Mouse (Mus musculus) liver, embryonic 13.5 days (tissue): ENCODE measurements at regions not wholly inside any gene's neighbourhood (a gene's known extent, or its start where the extent isn't known, plus 50 kb on each side); places are given as distances from the start of the nearest gene placed in this dataset.

Source experiments
- ATAC-seq: fragments of 200-750 bp; cut with Nextera tagmentation; 2 replicates; pipeline ENCODE4 v1.8.0; 2017; ENCODE audit warnings: low read depth, mild to moderate bottlenecking, moderate number of reproducible peaks, moderate library complexity
- DNase-seq: peaks from one replicate; pipeline ENCODE4 v3.0.0; 2022
- H3K27ac ChIP-seq: fragments of 300-500 bp; sonication (generic); 2 replicates; pipeline ENCODE4 v1.5.1; 2015; ENCODE audit warnings: moderate library complexity, mild to moderate bottlenecking, inconsistent platforms
- H3K27me3 ChIP-seq: fragments of 300-500 bp; sonication (generic); 2 replicates; pipeline ENCODE4 v1.6.1; 2015; ENCODE audit warnings: mild to moderate bottlenecking, inconsistent platforms
- H3K36me3 ChIP-seq: fragments of 300-500 bp; sonication (generic); 2 replicates; pipeline ENCODE4 v1.6.1; 2015; ENCODE audit warnings: mild to moderate bottlenecking, inconsistent platforms
- H3K4me1 ChIP-seq: fragments of 300-500 bp; sonication (generic); replicated peaks from 2 replicates; pipeline ENCODE4 v1.6.1; 2015; ENCODE audit warnings: inconsistent platforms
- H3K4me2 ChIP-seq: fragments of 300-500 bp; sonication (generic); 2 replicates; pipeline ENCODE4 v1.6.1; 2015; ENCODE audit warnings: inconsistent platforms, mild to moderate bottlenecking, moderate library complexity
- H3K4me3 ChIP-seq: fragments of 300-500 bp; sonication (generic); replicated peaks from 2 replicates; pipeline ENCODE4 v1.5.1; 2015; ENCODE audit warnings: mild to moderate bottlenecking, inconsistent platforms
- H3K9ac ChIP-seq: fragments of 300-500 bp; sonication (generic); 2 replicates; pipeline ENCODE4 v1.6.1; 2015; ENCODE audit warnings: mild to moderate bottlenecking, inconsistent platforms
- H3K9me3 ChIP-seq: fragments of 300-500 bp; sonication (generic); replicated peaks from 2 replicates; pipeline ENCODE4 v1.6.1; 2016; ENCODE audit warnings: inconsistent platforms
- WGBS: fragments of 180-500 bp; shearing (Covaris S2); methylation state at CpG from one replicate; pipeline ENCODE4 v1.1.7; 2015; ENCODE audit not compliant: insufficient replicate concordance; 5-methylcytosine and 5-hydroxymethylcytosine counted together

DNA sequence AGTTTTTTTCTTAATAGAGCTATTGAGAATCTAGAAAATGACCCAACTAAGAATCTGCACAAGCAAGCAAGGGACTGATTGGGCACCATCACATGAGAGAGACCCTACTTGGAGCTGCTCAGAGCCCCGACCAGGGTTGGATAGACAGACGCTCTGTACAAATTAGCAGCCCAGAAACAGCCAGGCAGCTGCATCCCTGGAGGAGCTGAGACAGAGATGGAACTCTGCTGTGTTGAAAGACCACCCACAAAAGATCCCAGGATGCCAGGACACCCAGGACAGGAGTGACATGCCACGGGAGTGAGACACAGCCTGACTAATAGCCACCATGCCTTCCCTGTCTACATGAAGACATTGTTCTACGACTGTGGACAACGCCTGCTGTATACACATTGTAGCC is 147.9 kb downstream of the Gm826 start:
- H3K4me3 ChIP-seq, result no peak overlapping the region
- no peaks in the 10 kb centered on the region for H3K9me3 ChIP-seq
- H3K27me3 ChIP-seq, result no peaks in the 10 kb centered on the region
- H3K27ac ChIP-seq, result no peak overlapping the region
- H3K36me3 ChIP-seq, result no peaks in the 10 kb centered on the region
- ATAC-seq (no peak), DNase-seq (no peak)
- WGBS, result 42% methylated on average over 5 of the region's 5 CpGs
- no peak overlapping the region for H3K9ac ChIP-seq
- H3K4me2 ChIP-seq, result no peak overlapping the region
- no peaks in the 10 kb centered on the region for H3K4me1 ChIP-seq

DNA sequence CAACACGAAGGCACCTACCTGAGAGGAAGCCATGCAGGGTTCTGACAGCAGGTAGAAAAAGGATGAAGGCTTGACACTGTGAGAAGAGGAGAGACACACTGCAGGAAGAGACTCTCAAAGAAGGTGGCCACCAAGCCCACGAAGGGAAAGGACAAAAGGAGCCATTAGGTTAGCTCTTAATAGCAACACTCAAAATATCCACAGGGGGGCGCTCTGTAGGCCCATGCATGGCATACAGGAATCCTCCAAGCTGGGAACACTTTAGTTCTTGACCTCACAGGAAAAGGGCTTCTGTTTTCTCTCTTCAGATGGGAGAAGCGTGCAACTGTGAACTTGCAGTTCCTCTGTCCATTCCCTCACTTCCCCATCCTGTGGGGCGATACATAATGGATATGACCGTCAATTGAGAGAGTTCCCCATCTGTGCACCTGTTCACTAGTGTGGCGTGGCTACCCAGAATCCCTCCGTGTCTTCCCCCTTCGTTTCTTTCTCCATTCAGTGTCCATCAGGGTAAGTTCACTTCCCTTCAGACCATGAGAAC is 162.9 kb downstream of the Gm826 start:
- DNase-seq, result no peak
- ATAC-seq, result no peak

DNA sequence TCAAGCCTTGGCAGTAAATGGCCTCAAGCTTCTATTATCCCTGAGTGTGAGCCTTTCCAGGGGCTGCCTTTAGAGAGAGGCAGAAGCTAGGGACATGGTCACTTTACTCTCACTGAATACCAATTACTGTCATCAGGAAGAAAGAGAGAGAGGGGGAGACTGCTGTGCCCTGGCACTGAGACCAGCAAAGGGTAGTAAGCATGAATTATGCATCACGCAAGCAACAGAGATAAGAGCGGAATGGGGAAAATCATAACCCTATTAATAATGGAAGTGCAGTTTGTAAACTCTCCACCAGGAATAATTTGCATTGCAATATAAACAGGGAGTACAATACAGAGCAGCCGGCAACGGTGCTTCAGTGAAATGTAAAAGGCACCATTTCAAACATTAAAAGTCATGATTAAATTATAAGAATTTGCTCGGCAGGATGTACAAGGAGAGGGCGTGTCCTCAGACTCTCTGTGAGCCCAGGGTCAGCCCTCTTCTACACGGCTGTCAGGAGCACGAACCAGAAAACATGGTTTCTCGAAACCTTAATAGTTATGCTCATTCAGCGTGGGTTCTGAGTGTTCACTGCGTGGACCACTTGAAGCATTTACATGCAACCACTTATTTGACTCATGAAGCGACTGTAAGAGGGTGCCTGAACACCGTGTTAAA is 175.2 kb downstream of the Gm826 start:
- 68% methylated on average over 13 of the region's 13 CpGs for WGBS
- ATAC-seq, result no peak
- H3K9me3 ChIP-seq, result no peaks in the 10 kb centered on the region
- no peaks in the 10 kb centered on the region for H3K36me3 ChIP-seq
- H3K4me1 ChIP-seq, result no peaks in the 10 kb centered on the region
- H3K4me3 ChIP-seq, result no peak overlapping the region
- DNase-seq, result no peak
- no peak overlapping the region for H3K4me2 ChIP-seq
- no peaks in the 10 kb centered on the region for H3K27me3 ChIP-seq
- H3K27ac ChIP-seq, result no peak overlapping the region
- H3K9ac ChIP-seq, result no peak overlapping the region

More for the DNA sequence above, 162.9 kb downstream of the Gm826 start:
- Histone ChIP-seq H3K36me3 (no peaks in the 10 kb centered on the region), H3K27me3 (no peaks in the 10 kb centered on the region), H3K9ac (no peak overlapping the region), H3K4me3 (no peak overlapping the region), H3K4me2 (no peak overlapping the region), H3K4me1 (no peaks in the 10 kb centered on the region), H3K9me3 (no peaks in the 10 kb centered on the region), H3K27ac (no peak overlapping the region)
- 47% methylated on average over 9 of the region's 9 CpGs for WGBS

DNA sequence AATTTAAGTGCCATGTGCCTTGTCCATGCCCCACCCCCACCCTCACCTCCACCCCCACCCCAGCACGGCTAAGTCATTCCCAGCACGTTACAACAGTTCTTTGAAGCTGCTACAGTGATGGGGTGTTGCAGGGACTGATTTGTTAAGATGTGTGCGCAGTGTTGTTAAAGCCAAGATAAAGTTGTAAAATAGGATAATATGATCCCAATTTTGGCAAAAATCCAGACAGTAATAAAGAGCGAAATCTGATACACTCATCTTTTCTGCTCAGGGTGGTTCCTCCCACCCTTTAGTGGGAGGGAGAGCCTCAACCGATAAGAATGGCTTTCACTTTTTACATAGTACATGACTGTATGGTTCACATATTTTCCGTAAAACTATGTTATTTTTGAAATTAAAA is 180.2 kb downstream of the Gm826 start:
- 60% methylated on average over 6 of the region's 6 CpGs for WGBS
- no peaks in the 10 kb centered on the region for H3K36me3 ChIP-seq
- H3K4me2 ChIP-seq, result no peak overlapping the region
- ATAC-seq (no peak), DNase-seq (no peak)
- no peaks in the 10 kb centered on the region for H3K9me3 ChIP-seq
- H3K4me3 ChIP-seq, result no peak overlapping the region
- H3K4me1 ChIP-seq, result no peaks in the 10 kb centered on the region
- H3K9ac ChIP-seq, result no peak overlapping the region
- H3K27me3 ChIP-seq, result no peaks in the 10 kb centered on the region
- no peak overlapping the region for H3K27ac ChIP-seq

DNA sequence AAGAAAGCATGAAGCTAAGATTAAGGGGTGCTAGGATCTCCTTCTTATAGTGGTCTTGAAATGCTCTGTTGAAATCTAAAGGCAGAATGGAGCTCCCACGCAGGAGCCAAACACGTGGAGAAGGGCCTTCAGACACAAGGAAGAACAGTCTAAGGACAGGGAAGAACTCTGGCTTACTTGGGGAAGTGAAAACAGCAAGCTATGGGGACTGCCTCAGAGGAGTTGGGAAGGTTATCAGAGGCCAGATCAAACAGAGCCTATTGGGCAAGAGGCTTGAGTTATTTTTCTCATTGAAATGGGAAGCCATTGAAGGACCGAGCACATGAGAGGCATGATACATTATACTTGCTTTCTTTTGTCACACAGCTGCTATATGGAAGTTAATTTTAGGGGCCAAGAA is 181.9 kb downstream of the Gm826 start:
- Histone ChIP-seq H3K36me3 (no peaks in the 10 kb centered on the region), H3K27me3 (no peaks in the 10 kb centered on the region), H3K27ac (no peak overlapping the region), H3K9me3 (no peaks in the 10 kb centered on the region), H3K4me2 (no peak overlapping the region), H3K4me1 (no peaks in the 10 kb centered on the region), H3K9ac (no peak overlapping the region), H3K4me3 (no peak overlapping the region)
- 47% methylated on average over 3 of the region's 3 CpGs for WGBS
- DNase-seq (no peak), ATAC-seq (no peak)

DNA sequence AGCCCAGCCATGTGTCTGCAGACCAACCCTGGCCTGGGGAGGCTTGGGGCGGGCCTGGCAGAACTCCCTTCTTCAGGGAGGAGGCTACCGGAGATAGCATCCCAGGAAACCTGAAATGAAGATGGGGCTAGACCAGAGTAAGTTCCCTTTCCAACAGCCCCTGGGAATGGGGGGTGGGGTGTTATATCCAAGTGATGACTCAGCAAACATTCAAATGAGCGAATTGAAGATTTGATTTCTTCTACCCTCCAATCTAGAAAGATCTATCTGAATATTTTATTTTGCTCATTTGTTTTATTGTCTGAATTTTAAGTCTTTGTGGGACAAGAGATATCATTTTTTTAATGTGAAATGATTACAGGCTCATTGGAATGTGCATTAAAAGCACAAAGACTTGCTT is 185.0 kb downstream of the Gm826 start:
- no peak for ATAC-seq
- H3K4me2 ChIP-seq, result no peak overlapping the region
- H3K9me3 ChIP-seq, result no peaks in the 10 kb centered on the region
- H3K9ac ChIP-seq, result no peak overlapping the region
- 59% methylated on average over 3 of the region's 3 CpGs for WGBS
- no peak for DNase-seq
- no peak overlapping the region for H3K4me3 ChIP-seq
- H3K4me1 ChIP-seq, result no peaks in the 10 kb centered on the region
- no peak overlapping the region for H3K27ac ChIP-seq
- H3K27me3 ChIP-seq, result no peaks in the 10 kb centered on the region
- no peaks in the 10 kb centered on the region for H3K36me3 ChIP-seq

DNA sequence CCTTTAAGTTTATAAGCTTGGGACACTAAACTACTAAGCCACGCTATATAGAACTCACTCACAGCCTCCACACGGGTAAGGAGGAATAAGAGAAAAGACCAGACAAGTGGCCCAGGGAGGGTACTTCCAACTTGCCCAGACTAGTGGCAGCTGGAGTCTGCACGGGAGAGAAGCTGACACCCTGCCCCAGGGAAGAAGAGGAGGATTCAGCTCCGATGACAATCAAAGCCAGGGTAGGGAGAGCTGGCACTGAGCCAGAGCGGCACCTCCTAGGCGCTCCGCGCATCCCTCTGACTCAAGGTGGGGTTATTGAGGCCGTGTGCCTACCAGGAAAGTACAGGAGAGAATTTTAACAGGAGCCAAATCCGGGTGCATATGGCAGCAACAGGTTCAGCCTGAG is 185.4 kb downstream of the Gm826 start:
- 58% methylated on average over 10 of the region's 10 CpGs for WGBS
- no peak for DNase-seq

DNA sequence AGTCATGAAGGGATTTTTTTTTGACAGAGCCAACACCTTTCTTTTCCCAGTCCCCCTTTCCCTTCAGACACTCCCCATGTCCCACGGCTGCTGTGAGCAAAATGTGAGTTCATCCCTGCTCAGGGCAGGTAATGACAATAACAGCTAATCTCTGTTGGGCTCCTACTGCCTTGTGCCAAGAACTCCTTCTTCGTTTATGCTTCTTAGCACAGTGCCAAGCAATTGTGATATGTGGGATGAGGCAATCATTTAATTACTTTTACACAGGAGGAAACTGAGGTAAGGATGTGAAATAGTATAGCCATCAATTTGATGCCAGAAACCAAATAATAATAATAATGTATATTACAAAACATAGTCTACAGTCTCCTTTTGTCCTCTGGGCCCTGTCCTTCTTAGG is 185.9 kb downstream of the Gm826 start:
- ATAC-seq (no peak), DNase-seq (no peak)
- H3K27me3 ChIP-seq, result no peaks in the 10 kb centered on the region
- no peak overlapping the region for H3K27ac ChIP-seq
- 54% methylated on average over 2 of the region's 2 CpGs for WGBS
- H3K9ac ChIP-seq, result no peak overlapping the region
- no peak overlapping the region for H3K4me2 ChIP-seq
- no peak overlapping the region for H3K4me3 ChIP-seq
- no peaks in the 10 kb centered on the region for H3K36me3 ChIP-seq
- no peaks in the 10 kb centered on the region for H3K4me1 ChIP-seq
- no peaks in the 10 kb centered on the region for H3K9me3 ChIP-seq

More for the DNA sequence above, 185.4 kb downstream of the Gm826 start:
- Histone ChIP-seq H3K36me3 (no peaks in the 10 kb centered on the region), H3K9me3 (no peaks in the 10 kb centered on the region), H3K4me1 (no peaks in the 10 kb centered on the region), H3K4me2 (no peak overlapping the region), H3K9ac (no peak overlapping the region), H3K27ac (no peak overlapping the region), H3K27me3 (no peaks in the 10 kb centered on the region), H3K4me3 (no peak overlapping the region)
- ATAC-seq, result no peak

DNA sequence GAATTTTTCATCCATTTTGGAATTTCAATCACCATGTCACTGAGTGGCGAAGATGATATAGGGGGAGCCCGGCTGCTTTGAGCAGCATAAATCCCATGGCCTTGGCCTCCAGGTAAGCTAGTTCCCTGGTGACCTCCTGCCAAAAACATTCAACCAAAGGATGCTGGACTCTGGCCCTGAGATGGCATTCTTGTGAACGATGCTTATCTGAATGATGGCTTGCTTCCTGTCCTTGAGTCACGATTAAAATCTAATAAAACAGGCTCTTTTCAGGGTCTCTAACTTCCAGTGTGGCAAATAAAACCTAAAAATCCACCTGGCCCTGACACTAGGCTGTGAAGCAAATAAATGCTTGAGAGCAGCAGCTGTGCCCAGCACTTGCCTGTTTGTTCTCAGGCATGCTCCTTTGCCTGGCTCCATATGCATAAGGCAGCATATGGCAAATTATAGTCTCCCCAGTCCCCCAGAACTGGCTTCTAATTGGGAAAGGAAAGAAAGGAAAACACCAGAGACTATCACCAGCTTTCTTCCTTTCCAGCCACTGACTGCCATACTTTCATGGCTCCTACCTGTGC is 193.7 kb downstream of the Gm826 start:
- 65% methylated on average over 4 of the region's 4 CpGs for WGBS
- H3K4me3 ChIP-seq, result no peak overlapping the region
- no peaks in the 10 kb centered on the region for H3K9me3 ChIP-seq
- no peak overlapping the region for H3K4me2 ChIP-seq
- no peaks in the 10 kb centered on the region for H3K4me1 ChIP-seq
- no peaks in the 10 kb centered on the region for H3K27me3 ChIP-seq
- no peak for DNase-seq
- no peak for ATAC-seq
- H3K9ac ChIP-seq, result no peak overlapping the region
- H3K36me3 ChIP-seq, result no peaks in the 10 kb centered on the region
- no peak overlapping the region for H3K27ac ChIP-seq

DNA sequence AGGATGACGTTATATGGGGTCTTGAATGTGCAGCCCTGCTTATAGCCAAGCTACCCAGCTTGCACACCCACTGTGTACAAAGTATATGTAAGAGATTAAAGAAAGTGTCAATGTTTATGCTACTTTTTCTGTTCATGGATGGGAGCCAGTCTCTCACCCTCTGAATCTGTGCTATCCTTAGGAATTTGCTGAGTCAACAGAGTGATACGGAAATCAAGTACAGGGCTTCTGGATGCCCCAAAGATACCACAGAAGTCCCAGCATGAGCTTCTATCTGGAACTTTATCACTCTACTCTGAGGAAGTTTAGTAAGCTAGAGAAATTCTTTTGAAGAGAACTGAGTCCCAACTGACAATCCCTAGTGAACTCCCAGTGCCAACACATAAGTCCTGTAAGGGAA is 195.9 kb downstream of the Gm826 start:
- no peaks in the 10 kb centered on the region for H3K27me3 ChIP-seq
- no peak for ATAC-seq
- no peaks in the 10 kb centered on the region for H3K9me3 ChIP-seq
- no peak overlapping the region for H3K9ac ChIP-seq
- H3K4me2 ChIP-seq, result no peak overlapping the region
- H3K4me3 ChIP-seq, result no peak overlapping the region
- DNase-seq, result no peak
- H3K27ac ChIP-seq, result no peak overlapping the region
- H3K4me1 ChIP-seq, result no peaks in the 10 kb centered on the region
- WGBS, result 65% methylated on average over 2 of the region's 2 CpGs
- H3K36me3 ChIP-seq, result no peaks in the 10 kb centered on the region

DNA sequence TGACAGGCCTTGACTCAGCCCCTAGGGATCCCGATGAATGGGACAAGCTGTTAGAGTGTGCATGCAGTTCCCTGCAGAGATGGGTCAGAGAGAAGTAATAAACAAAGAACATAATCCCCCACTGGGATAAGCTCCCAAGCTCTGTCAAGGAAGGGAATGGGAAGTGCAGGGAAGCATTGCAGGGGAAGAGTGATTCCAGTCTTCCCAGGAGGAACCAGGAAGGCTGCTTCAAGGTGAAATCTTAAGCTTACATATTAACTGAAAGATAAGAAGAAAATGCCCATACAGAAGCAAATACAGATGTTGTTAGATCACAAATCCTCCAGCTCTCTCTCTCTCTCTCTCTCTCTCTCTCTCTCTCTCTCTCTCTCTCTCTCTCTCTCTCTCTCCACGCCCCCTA is 202.2 kb downstream of the Gm826 start:
- H3K4me2 ChIP-seq, result no peak overlapping the region
- 38% methylated on average over 2 of the region's 2 CpGs for WGBS

DNA sequence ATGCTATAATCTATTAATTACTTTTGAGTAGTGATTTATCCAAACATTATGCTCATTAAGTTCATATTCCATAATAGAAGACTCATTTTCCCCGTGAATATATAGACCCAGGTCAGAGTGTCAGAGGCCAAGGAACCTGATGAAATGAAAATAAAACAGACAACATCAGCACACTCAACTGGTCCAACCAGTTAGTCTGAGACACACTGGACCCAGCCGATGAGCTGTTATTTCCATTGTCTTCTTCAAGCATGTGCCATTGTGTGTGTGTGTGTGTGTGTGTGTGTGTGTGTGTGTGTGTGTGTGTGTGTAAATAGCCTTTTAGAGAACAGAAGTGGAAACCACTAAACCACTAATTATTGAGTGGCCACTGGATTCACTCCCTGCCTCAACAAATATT is 202.6 kb downstream of the Gm826 start:
- no peak overlapping the region for H3K4me3 ChIP-seq
- no peaks in the 10 kb centered on the region for H3K36me3 ChIP-seq
- no peaks in the 10 kb centered on the region for H3K4me1 ChIP-seq
- DNase-seq, result no peak
- ATAC-seq, result no peak
- H3K27ac ChIP-seq, result no peak overlapping the region
- H3K27me3 ChIP-seq, result no peaks in the 10 kb centered on the region
- no peak overlapping the region for H3K4me2 ChIP-seq
- no peak overlapping the region for H3K9ac ChIP-seq
- H3K9me3 ChIP-seq, result no peaks in the 10 kb centered on the region
- WGBS, result 59% methylated on average over 2 of the region's 2 CpGs

More for the DNA sequence above, 202.2 kb downstream of the Gm826 start:
- Histone ChIP-seq H3K36me3 (no peaks in the 10 kb centered on the region), H3K4me3 (no peak overlapping the region), H3K27ac (no peak overlapping the region), H3K9ac (no peak overlapping the region), H3K27me3 (no peaks in the 10 kb centered on the region), H3K4me1 (no peaks in the 10 kb centered on the region), H3K9me3 (no peaks in the 10 kb centered on the region)
- ATAC-seq (no peak), DNase-seq (no peak)
